Comparison of ENCODE assay signal across 9 mouse cellular contexts in the genomic region with DNA sequence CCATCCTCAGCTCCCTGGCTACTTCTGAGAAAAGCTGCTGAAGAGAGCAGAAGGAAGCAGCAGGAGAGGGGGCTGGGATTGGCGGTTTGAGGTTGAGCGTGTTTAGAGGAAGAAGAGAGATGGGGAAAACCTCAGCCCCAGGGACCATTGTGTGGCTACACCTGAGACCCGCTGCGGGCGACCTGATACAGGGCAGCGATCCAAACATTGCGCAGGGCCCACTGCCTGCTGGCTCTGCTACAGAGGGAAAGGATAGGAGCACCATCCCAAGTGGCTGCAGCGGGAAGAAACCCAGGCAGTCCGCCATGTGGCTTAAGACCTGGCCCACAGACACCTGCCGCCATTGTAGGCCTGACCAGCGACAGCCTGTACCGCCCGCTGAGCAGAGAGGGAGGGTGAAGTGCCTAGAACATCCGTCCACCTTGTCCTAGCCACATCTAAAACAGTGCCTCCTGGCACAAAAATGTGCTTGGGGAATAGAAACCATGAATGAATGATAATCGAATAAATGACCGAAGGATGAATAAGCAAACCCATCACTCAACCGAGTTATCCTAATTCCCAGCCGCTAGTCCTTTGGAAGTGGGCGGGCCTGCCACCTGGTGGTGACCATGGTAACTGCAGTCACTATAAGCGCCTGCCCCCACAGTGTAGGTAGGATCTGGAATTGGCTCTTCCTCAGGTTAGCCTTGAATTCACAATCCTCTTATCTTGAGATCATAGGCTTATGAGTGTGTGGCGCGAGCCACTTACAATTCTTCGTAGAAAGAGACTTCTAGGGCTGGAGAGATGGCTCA. TPM values are rescaled to one million over a fixed set of nuclear protein-coding genes. Genes with fewer than 3 reads are reported as not detected.
DNase-seq lines count a peak whose midpoint lies in the region; ATAC-seq and TF ChIP-seq lines count a peak whose summit lies in the region.
"Had no signal": no experiment of that assay in that cellular context is flagged by ENCODE, and none has a peak within 500 bp of the region (broad histone marks: within the 10 kb centered on the region; RNA-seq: fewer than 3 reads in every experiment).

No protein-coding gene starts in this region.

- no peak for TF ChIP-seq EP300 in liver, postnatal 0 days (IDR thresholded peaks at IDR 0.05; ENCODE audit: low read depth)

- no peak for TF ChIP-seq POLR2A in bone marrow macrophage, adult 2 months (IDR thresholded peaks at IDR 0.05; ENCODE audit: borderline replicate concordance, low read depth, low read length)

- H3K36me3 ChIP-seq in heart, embryonic 13.5 days: no peaks in the 10 kb centered on the region
- H3K36me3 ChIP-seq in kidney, postnatal 0 days (ENCODE audit: insufficient read depth, low read length): no peaks in the 10 kb centered on the region
- H3K36me3 ChIP-seq in liver, postnatal 0 days (replicated peaks; ENCODE audit: insufficient read depth, low read length): no peaks in the 10 kb centered on the region
- H3K36me3 ChIP-seq in neural tube, embryonic 15.5 days: no peaks in the 10 kb centered on the region
- H3K36me3 ChIP-seq: liver, embryonic 15.5 days had no signal

- H3K4me3 ChIP-seq in bone marrow macrophage, adult 2 months (ENCODE audit: insufficient read depth, low read length): no peak overlapping the region
- H3K4me3 ChIP-seq in heart, embryonic 13.5 days: no peak overlapping the region
- no peak overlapping the region for H3K4me3 ChIP-seq in kidney, postnatal 0 days (replicated peaks; ENCODE audit: low read depth, low read length)
- H3K4me3 ChIP-seq in liver, postnatal 0 days (ENCODE audit: low read depth, low read length): no peak overlapping the region
- no peak overlapping the region for H3K4me3 ChIP-seq in neural tube, embryonic 15.5 days (replicated peaks)
- H3K4me3 ChIP-seq: liver, embryonic 15.5 days had no signal

- H3K27ac ChIP-seq in bone marrow macrophage, adult 2 months (ENCODE audit: insufficient read depth, low read depth, low read length): no peak overlapping the region
- no peak overlapping the region for H3K27ac ChIP-seq in heart, embryonic 13.5 days (replicated peaks)
- H3K27ac ChIP-seq in kidney, postnatal 0 days: no peak overlapping the region
- no peak overlapping the region for H3K27ac ChIP-seq in liver, postnatal 0 days (ENCODE audit: low read depth)
- no peak overlapping the region for H3K27ac ChIP-seq in neural tube, embryonic 15.5 days (replicated peaks)
- H3K27ac ChIP-seq: liver, embryonic 15.5 days had no signal

- TF ChIP-seq CTCF in bone marrow macrophage, adult 2 months (IDR thresholded peaks at IDR 0.05; ENCODE audit: low read depth, low read length): peak; percentile 77
- TF ChIP-seq CTCF in kidney, postnatal 0 days (IDR thresholded peaks at IDR 0.05; ENCODE audit: low read depth): peak; percentile 99
- peak; percentile 97 for TF ChIP-seq CTCF in liver, postnatal 0 days (IDR thresholded peaks at IDR 0.05; ENCODE audit: low read depth)

- H3K4me1 ChIP-seq in bone marrow macrophage, adult 2 months (ENCODE audit: control insufficient read depth, insufficient read depth, low read length): no peaks in the 10 kb centered on the region
- H3K4me1 ChIP-seq in heart, embryonic 13.5 days: peaks cover 28% of the 10 kb centered on the region
- H3K4me1 ChIP-seq in kidney, postnatal 0 days (replicated peaks; ENCODE audit: insufficient read depth, low read length): peaks cover 15% of the 10 kb centered on the region
- H3K4me1 ChIP-seq in liver, postnatal 0 days (ENCODE audit: insufficient read depth): no peaks in the 10 kb centered on the region
- peaks cover 21% of the 10 kb centered on the region for H3K4me1 ChIP-seq in neural tube, embryonic 15.5 days

- H3K4me2 ChIP-seq in heart, embryonic 13.5 days: peak overlapping the region; percentile 14; the same call in 1 of the 2 replicates
- H3K4me2 ChIP-seq in kidney, postnatal 0 days (ENCODE audit: low read length): no peak overlapping the region
- no peak overlapping the region for H3K4me2 ChIP-seq in liver, postnatal 0 days (ENCODE audit: low read depth, low read length)
- peak overlapping the region; percentile 40 for H3K4me2 ChIP-seq in neural tube, embryonic 15.5 days
- H3K4me2 ChIP-seq: liver, embryonic 15.5 days had no signal

- peaks cover 16% of the 10 kb centered on the region; the same call in 1 of the 2 replicates for H3K27me3 ChIP-seq in heart, embryonic 13.5 days (replicated peaks)
- no peaks in the 10 kb centered on the region for H3K27me3 ChIP-seq in kidney, postnatal 0 days (ENCODE audit: insufficient read depth, low read length)
- peaks cover 21% of the 10 kb centered on the region for H3K27me3 ChIP-seq in liver, postnatal 0 days (ENCODE audit: insufficient read depth, low read length)
- no peaks in the 10 kb centered on the region; the same call in none of the 2 replicates for H3K27me3 ChIP-seq in neural tube, embryonic 15.5 days (replicated peaks)

- 32% methylated on average over 23 of the region's 23 CpGs for WGBS in heart, embryonic 13.5 days
- WGBS in kidney, postnatal 0 days: 41% methylated on average over 23 of the region's 23 CpGs
- 19% methylated on average over 23 of the region's 23 CpGs for WGBS in liver, postnatal 0 days (ENCODE audit: insufficient replicate concordance)
- WGBS in neural tube, embryonic 15.5 days: 31% methylated on average over 23 of the region's 23 CpGs

- H3K9ac ChIP-seq in heart, embryonic 13.5 days: no peak overlapping the region
- no peak overlapping the region for H3K9ac ChIP-seq in kidney, postnatal 0 days (ENCODE audit: low read depth, low read length)
- no peak overlapping the region for H3K9ac ChIP-seq in liver, postnatal 0 days (replicated peaks)
- H3K9ac ChIP-seq in neural tube, embryonic 15.5 days (replicated peaks): no peak overlapping the region
- H3K9ac ChIP-seq: liver, embryonic 15.5 days had no signal

- DNase-seq in ES-CJ7 (ENCODE audit: low read depth, low spot score): peak; percentile 87
- peak; percentile 85 for DNase-seq in kidney, postnatal 0 days (ENCODE audit: low spot score)
- DNase-seq in liver, postnatal 0 days: peak; percentile 78
- peak; percentile 59 for DNase-seq in thymus, postnatal 0 days (ENCODE audit: low spot score)

- 0 out of 2 replicates have a peak, but pooled peaks cover 2% of the 10 kb centered on the region for H3K9me3 ChIP-seq in heart, embryonic 13.5 days
- no peaks in the 10 kb centered on the region for H3K9me3 ChIP-seq in kidney, postnatal 0 days (replicated peaks; ENCODE audit: low read length)
- no peaks in the 10 kb centered on the region for H3K9me3 ChIP-seq in liver, postnatal 0 days (ENCODE audit: low read length)
- no peaks in the 10 kb centered on the region for H3K9me3 ChIP-seq in neural tube, embryonic 15.5 days (replicated peaks)
- H3K9me3 ChIP-seq: liver, embryonic 15.5 days had no signal

- ATAC-seq in erythroid progenitor cell, adult 5-6 weeks (replicated peaks; ENCODE audit: low FRiP score, poor library complexity, severe bottlenecking): peak; percentile 71
- no peak for ATAC-seq in heart, embryonic 13.5 days (ENCODE audit: extremely low read depth, insufficient number of reproducible peaks, low FRiP score, low TSS enrichment)
- ATAC-seq in kidney, postnatal 0 days (replicated peaks; ENCODE audit: low FRiP score, low read depth): peak; percentile 35; the same call in 1 of the 2 replicates
- peak; percentile 62 for ATAC-seq in liver, postnatal 0 days
- 0 out of 2 replicates have a peak, but pooled peaks have one; percentile 66 for ATAC-seq in neural tube, embryonic 15.5 days (ENCODE audit: low FRiP score)

RNA-seq across cellular contexts. Expression of a gene that starts 13.3 kb away (rescaled TPM):
- not detected in 2 replicates for polyA plus RNA-seq in bone marrow macrophage, adult 2 months (2012; ENCODE audit: insufficient read depth, insufficient read length, missing spikeins)
- total RNA-seq in erythroid progenitor cell, adult 5-6 weeks (2015; ENCODE audit: low replicate concordance): not detected in 2 replicates
- total RNA-seq in erythroid progenitor cell, adult 5-6 weeks (2017; ENCODE audit: low replicate concordance): not detected in 2 replicates
- polyA plus RNA-seq in heart, embryonic 13.5 days (2015; fragmentation: Nextera tagmentation; extraction: Ambion mirVana): 0.17 TPM in 1 of 2 replicates, not detected in the other
- 0.45 and 0.62 TPM in 2 replicates for polyA plus RNA-seq in kidney, postnatal 0 days (2015; fragmentation: Nextera tagmentation; extraction: Ambion mirVana)
- not detected in 2 replicates for polyA plus RNA-seq in liver, postnatal 0 days (2015; fragmentation: Nextera tagmentation; extraction: Ambion mirVana)
- polyA plus RNA-seq in neural tube, embryonic 15.5 days (2015; fragmentation: Nextera tagmentation; extraction: Ambion mirVana): 0.28 and 0.50 TPM in 2 replicates
- 0.33 and 0.45 TPM in 2 replicates for polyA plus RNA-seq in thymus, postnatal 0 days (2015; fragmentation: Nextera tagmentation; extraction: Ambion mirVana)

RNA-seq across cellular contexts. Expression of a gene that starts 30.0 kb away (rescaled TPM):
- 0.27 and 0.33 TPM in 2 replicates for polyA plus RNA-seq in bone marrow macrophage, adult 2 months (2012; ENCODE audit: insufficient read depth, insufficient read length, missing spikeins)
- total RNA-seq in erythroid progenitor cell, adult 5-6 weeks (2015; ENCODE audit: low replicate concordance): not detected in 2 replicates
- 0.13 TPM in 1 of 2 replicates, not detected in the other for total RNA-seq in erythroid progenitor cell, adult 5-6 weeks (2017; ENCODE audit: low replicate concordance)
- 10.2 and 12.2 TPM in 2 replicates for polyA plus RNA-seq in heart, embryonic 13.5 days (2015; fragmentation: Nextera tagmentation; extraction: Ambion mirVana)
- 24.4 and 26.1 TPM in 2 replicates for polyA plus RNA-seq in kidney, postnatal 0 days (2015; fragmentation: Nextera tagmentation; extraction: Ambion mirVana)
- 0.97 and 1.0 TPM in 2 replicates for polyA plus RNA-seq in liver, postnatal 0 days (2015; fragmentation: Nextera tagmentation; extraction: Ambion mirVana)
- polyA plus RNA-seq in neural tube, embryonic 15.5 days (2015; fragmentation: Nextera tagmentation; extraction: Ambion mirVana): 17.7 and 20.3 TPM in 2 replicates
- polyA plus RNA-seq in thymus, postnatal 0 days (2015; fragmentation: Nextera tagmentation; extraction: Ambion mirVana): 6.2 and 7.0 TPM in 2 replicates

RNA-seq across cellular contexts. Expression of a gene that starts 39.4 kb away (rescaled TPM):
- not detected in 2 replicates for polyA plus RNA-seq in bone marrow macrophage, adult 2 months (2012; ENCODE audit: insufficient read depth, insufficient read length, missing spikeins)
- not detected in 2 replicates for total RNA-seq in erythroid progenitor cell, adult 5-6 weeks (2015; ENCODE audit: low replicate concordance)
- not detected in 2 replicates for total RNA-seq in erythroid progenitor cell, adult 5-6 weeks (2017; ENCODE audit: low replicate concordance)
- polyA plus RNA-seq in heart, embryonic 13.5 days (2015; fragmentation: Nextera tagmentation; extraction: Ambion mirVana): 0.06 and 0.08 TPM in 2 replicates
- not detected in 2 replicates for polyA plus RNA-seq in kidney, postnatal 0 days (2015; fragmentation: Nextera tagmentation; extraction: Ambion mirVana)
- 0.08 and 0.17 TPM in 2 replicates for polyA plus RNA-seq in liver, postnatal 0 days (2015; fragmentation: Nextera tagmentation; extraction: Ambion mirVana)
- polyA plus RNA-seq in neural tube, embryonic 15.5 days (2015; fragmentation: Nextera tagmentation; extraction: Ambion mirVana): not detected in 2 replicates
- 0.17 and 0.21 TPM in 2 replicates for polyA plus RNA-seq in thymus, postnatal 0 days (2015; fragmentation: Nextera tagmentation; extraction: Ambion mirVana)

Comparison
In these comparisons a context has a peak if more than half of its experiments do, and no peak if none do; other contexts are left out.
1. H3K4me2 ChIP-seq: peak in heart, embryonic 13.5 days (single experiment) and neural tube, embryonic 15.5 days (single experiment); none in kidney, postnatal 0 days (single experiment) and liver, postnatal 0 days (single experiment).
2. Peak in every context shown above with its lines, with median percentiles within 50 percentile points of each other: DNase-seq and CTCF ChIP-seq.